Mouse (Mus musculus) liver, postnatal 0 days (tissue): ENCODE data around the gene 2310034G01Rik.

Experiments used
- CTCF ChIP-seq: sonication (generic); IDR thresholded peaks from 2 replicates; pipeline ENCODE4 v1.5.1; 2016; ENCODE audit warnings: antibody characterized with exemption, low read depth
- EP300 ChIP-seq: IDR thresholded peaks from 2 replicates; pipeline ENCODE4 v1.6.1; 2016; ENCODE audit warnings: antibody characterized with exemption, low read depth, mild to moderate bottlenecking

DNA sequence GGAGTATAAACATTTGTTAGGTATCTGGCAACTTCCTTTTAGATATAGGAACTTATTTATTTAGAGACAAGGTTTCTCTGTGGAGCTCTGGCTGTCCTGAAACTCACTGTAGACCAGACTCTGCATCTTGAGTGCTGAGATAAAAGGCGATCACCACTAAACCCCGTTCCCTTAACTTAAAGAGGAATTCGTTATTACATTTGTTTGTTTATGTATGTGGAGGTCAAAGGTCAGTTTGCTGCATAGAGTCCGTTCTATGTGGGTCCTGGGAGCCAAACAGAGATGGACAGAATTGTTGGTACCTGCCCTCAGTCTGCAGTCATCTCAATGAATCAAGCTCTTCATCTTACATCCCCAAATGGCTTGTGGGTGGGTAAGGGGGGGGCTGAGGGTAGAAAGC is 25.8 kb upstream of the 2310034G01Rik start:
- TF ChIP-seq CTCF: no peak
- no peak for TF ChIP-seq EP300
